Mouse (Mus musculus): ENCODE measurements around the gene Sco1. TPM values are rescaled to one million over a fixed set of nuclear protein-coding genes. Genes with fewer than 3 reads are reported as not detected.
A peak's percentile ranks its signal among the peaks of the same experiment; 100 is the strongest.

The Sco1 gene
- total and polyA plus RNA-seq, 3 experiments, result 14.1 to 32.9 TPM; not detected in 1

- DNase-seq (ENCODE audit: low read depth, low spot score), result peak; percentile 76
- H3K27me3 ChIP-seq (ENCODE audit: control insufficient read depth in 1 of 2, insufficient read depth in 2 of 2, low read length in 2 of 2), result peaks cover 2% of the 10 kb centered on the region in 2 experiments; a peak in 1 of 4 replicates
- TF ChIP-seq MAZ (IDR thresholded peaks at IDR 0.05; ENCODE audit: low read depth, low read length) (0 out of 2 replicates have a peak, but pooled peaks have one; percentile 41), SIN3A (IDR thresholded peaks at IDR 0.05; ENCODE audit: low read length) (peak; percentile 43; the same call in 1 of the 2 replicates), CHD2 (IDR thresholded peaks at IDR 0.05; ENCODE audit: low read length) (no peak), RAD21 (IDR thresholded peaks at IDR 0.05; ENCODE audit: low read depth, low read length) (no peak), MXI1 (IDR thresholded peaks at IDR 0.05; ENCODE audit: low read depth, low read length) (peak; percentile 35; the same call in 1 of the 2 replicates)
Measured at GRCm38 (mm10) chr11:67081125-67081649, 28.7 kb downstream of the Sco1 start.

GRCm38 (mm10) chr11:67082188-67082587 lies 29.7 kb downstream of the Sco1 start:
- Histone ChIP-seq H3K79me2 (ENCODE audit: control insufficient read depth, insufficient read depth, low read length, poor library complexity) (no peaks in the 10 kb centered on the region), H3K36me3 (ENCODE audit: control insufficient read depth in 1 of 2, insufficient read depth in 2 of 2, low read length in 2 of 2) (peaks cover 0 to 2% of the 10 kb centered on the region in 2 experiments; a peak in 1 of 4 replicates), H3K9me3 (replicated peaks; ENCODE audit: insufficient read depth, low read length) (no peaks in the 10 kb centered on the region), H3K4me1 (ENCODE audit: control insufficient read depth in 1 of 2, insufficient read depth in 2 of 2, low read length in 2 of 2) (peaks cover 6 to 10% of the 10 kb centered on the region in 2 experiments; a peak in 3 of 4 replicates), H3K27me3 (ENCODE audit: control insufficient read depth in 1 of 2, insufficient read depth in 2 of 2, low read length in 2 of 2) (no peaks in the 10 kb centered on the region), H3K27ac (ENCODE audit: control insufficient read depth, low read depth, low read length) (no peak overlapping the region), H3K9ac (ENCODE audit: control insufficient read depth, low read depth, low read length, poor library complexity, severe bottlenecking) (no peak overlapping the region), H3K4me3 (ENCODE audit: control insufficient read depth in 1 of 2, insufficient read depth in 1 of 2, low read depth in 2 of 2, low read length in 2 of 2) (peak overlapping the region; percentile 24 to 26)
- DNase-seq (ENCODE audit: low read depth, low spot score), result peak; percentile 54
- TF ChIP-seq GATA1 (IDR thresholded peaks at IDR 0.05; ENCODE audit: low read depth, low read length), result 0 out of 2 replicates have a peak, but pooled peaks have one; percentile 13
- peak; percentile 46; the same call in 1 of the 2 replicates for TF ChIP-seq TAL1 (IDR thresholded peaks at IDR 0.05; ENCODE audit: low read length)
- TF ChIP-seq KAT2A (conservative IDR thresholded peaks at IDR 0.05; ENCODE audit: low read depth, low read length), result no peak
- TF ChIP-seq TBP (IDR thresholded peaks at IDR 0.05; ENCODE audit: low read depth, low read length), result 0 out of 2 replicates have a peak, but pooled peaks have one; percentile 17
- TF ChIP-seq UBTF (IDR thresholded peaks at IDR 0.05; ENCODE audit: borderline replicate concordance, insufficient read depth, low read depth, low read length), result no peak
- TF ChIP-seq TCF12 (IDR thresholded peaks at IDR 0.05; ENCODE audit: low read depth, low read length), result no peak
- TF ChIP-seq CHD2 (IDR thresholded peaks at IDR 0.05; ENCODE audit: low read length), result no peak
- no peak for TF ChIP-seq ZNF384 (IDR thresholded peaks at IDR 0.05; ENCODE audit: low read depth, low read length)
- TF ChIP-seq MAZ (IDR thresholded peaks at IDR 0.05; ENCODE audit: low read depth, low read length), result 0 out of 2 replicates have a peak, but pooled peaks have one; percentile 34
- no peak for TF ChIP-seq MEF2A (IDR thresholded peaks at IDR 0.05; ENCODE audit: extremely low read depth, insufficient replicate concordance, low read depth, low read length, poor library complexity, severe bottlenecking)

More at GRCm38 (mm10) chr11:67081125-67081649, 28.7 kb downstream of the Sco1 start:
- no peak overlapping the region for H3K9ac ChIP-seq (ENCODE audit: control insufficient read depth, low read depth, low read length, poor library complexity, severe bottlenecking)
- H3K4me3 ChIP-seq (ENCODE audit: control insufficient read depth in 1 of 2, insufficient read depth in 1 of 2, low read depth in 2 of 2, low read length in 2 of 2), result peak overlapping the region in 1 of 2 experiments; percentile 7; a peak in 1 of 4 replicates
- no peaks in the 10 kb centered on the region for H3K9me3 ChIP-seq (replicated peaks; ENCODE audit: insufficient read depth, low read length)
- peaks cover 6 to 10% of the 10 kb centered on the region in 2 experiments; a peak in 3 of 4 replicates for H3K4me1 ChIP-seq (ENCODE audit: control insufficient read depth in 1 of 2, insufficient read depth in 2 of 2, low read length in 2 of 2)
- H3K79me2 ChIP-seq (ENCODE audit: control insufficient read depth, insufficient read depth, low read length, poor library complexity), result no peaks in the 10 kb centered on the region
- H3K27ac ChIP-seq (ENCODE audit: control insufficient read depth, low read depth, low read length), result no peak overlapping the region
- peaks cover 0 to 2% of the 10 kb centered on the region in 2 experiments; a peak in 1 of 4 replicates for H3K36me3 ChIP-seq (ENCODE audit: control insufficient read depth in 1 of 2, insufficient read depth in 2 of 2, low read length in 2 of 2)

Measured in MEL (cell line).